Mouse (Mus musculus): Measurements from ENCODE around the gene Gm5580.
"Not testable (repeated sequence)": the region's sequence is repeated elsewhere in the genome, so short reads cannot be mapped to it uniquely, and the experiment has no call there.

The Gm5580 gene

DNA sequence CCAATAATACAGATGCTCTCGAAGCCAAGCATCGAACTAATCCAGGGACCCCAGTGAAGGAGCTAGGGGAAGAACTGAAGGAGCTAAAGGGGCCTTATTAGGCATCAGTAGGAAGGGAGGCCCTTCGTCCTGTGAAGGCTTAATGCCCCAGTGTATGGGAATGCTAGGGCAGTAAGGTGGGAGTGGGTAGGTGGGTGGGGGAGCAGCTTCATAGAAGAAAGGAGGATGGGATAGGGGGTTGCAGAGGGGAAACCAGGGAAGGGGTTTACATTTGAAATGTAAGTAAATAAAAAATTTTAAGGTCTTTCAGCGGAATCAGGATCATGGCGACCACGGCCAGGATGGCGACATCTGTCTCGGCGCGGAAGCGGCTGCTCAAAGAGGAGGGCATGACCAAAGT is at the start of gene Gm5580:
Gene Gm5580, plus strand, starts transcription at position 301 of the 400 bp plus-strand sequence.
- DNase-seq = not testable (repeated sequence)

DNA sequence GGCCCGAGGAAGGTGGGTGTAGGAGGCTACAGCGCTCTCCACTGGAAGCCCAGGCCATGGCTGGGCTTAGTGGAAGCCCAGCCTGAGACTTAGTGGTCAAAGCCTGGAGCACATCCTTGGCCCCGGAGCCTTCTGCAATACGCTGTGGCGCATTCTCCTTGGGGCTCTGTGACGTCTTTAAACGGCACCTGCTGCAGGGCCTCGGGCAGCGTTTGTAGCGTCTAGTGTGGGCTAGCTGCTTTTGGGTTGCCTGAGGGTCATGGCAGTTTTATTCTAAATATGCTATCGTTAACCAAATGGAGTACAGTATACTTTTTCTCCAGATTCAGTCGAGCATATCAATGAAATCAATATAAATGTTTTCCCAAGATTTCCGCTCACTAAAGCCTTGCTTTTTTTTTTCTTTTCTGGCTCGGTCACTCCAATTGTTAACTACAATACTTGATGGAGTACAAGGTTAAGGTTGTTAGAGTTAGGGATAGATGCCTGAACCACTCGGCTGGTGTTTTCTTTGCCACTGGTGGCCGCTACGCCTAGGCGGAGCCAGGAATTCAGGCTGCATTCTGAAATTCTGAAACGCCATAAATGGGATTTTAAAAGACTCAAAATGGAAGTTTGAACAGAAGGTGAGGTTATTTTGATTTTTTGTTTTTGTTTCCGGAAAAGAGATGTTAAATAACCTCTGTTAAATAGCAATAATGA is 44.5 kb upstream of the Gm5580 start, which contains the start of gene Olfr212:
Gene Olfr212, plus strand, starts transcription at position 215 of the 702 bp plus-strand sequence.
- DNase-seq = not testable (repeated sequence)

DNA sequence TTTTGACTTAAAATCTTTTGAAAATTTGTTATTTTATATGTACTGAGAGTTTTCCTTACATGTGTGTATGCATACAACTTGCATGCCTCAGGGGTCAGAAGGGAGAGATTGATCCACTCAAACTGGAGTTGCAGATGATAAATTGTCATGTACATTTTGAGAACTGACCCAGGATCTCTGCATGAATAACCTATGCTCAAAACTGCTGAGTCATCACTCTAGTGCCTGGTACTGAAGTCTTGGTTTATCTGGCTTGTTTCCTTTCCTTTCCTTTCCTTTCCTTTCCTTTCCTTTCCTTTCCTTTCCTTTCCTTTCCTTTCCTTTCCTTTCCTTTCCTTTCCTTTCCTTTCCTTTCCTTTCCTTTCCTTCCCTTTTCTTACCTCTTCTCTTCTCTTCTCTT is 36.1 kb upstream of the Gm5580 start:
- no peak for DNase-seq

DNA sequence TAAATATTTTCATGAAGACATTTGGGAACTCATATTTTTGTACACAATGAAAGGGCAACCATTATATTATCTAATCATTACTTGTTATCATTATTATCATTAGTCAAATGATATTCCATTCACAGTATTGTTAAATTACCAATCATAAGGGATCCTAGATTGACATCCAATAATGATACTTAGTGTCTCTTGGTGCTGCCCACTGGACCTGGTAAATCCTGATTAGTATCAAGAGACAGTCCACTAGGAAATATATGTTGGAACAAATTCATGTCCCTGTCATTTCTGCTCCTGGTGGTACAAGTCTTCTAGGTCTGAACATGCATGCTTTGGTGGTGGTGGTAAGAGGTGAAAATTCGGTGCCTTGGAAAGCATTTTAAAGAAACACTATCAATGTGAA is 12.8 kb upstream of the Gm5580 start, which contains the start of gene Olfr213:
Gene Olfr213, plus strand, starts transcription at position 301 of the 400 bp plus-strand sequence.
- no peak for DNase-seq

DNA sequence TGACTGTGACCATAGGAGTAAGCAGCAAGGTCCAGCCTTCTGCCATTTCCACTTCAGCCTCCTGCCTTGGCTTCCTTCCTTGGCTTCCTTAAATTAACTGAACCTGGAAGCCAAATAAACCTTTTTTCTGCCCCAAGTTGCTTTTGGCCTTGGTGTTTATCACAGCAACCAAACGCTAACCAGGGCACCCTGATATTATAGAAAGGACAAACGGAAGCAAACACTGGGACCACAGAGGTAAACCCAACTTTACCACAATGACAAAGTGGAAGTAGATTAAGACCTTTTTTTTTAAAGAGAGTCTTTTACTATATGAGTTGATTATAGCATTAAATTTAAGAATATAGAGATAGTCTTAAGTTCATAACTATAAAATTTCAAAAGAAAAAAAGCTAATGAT is 8.4 kb upstream of the Gm5580 start:
- DNase-seq = no peak

DNA sequence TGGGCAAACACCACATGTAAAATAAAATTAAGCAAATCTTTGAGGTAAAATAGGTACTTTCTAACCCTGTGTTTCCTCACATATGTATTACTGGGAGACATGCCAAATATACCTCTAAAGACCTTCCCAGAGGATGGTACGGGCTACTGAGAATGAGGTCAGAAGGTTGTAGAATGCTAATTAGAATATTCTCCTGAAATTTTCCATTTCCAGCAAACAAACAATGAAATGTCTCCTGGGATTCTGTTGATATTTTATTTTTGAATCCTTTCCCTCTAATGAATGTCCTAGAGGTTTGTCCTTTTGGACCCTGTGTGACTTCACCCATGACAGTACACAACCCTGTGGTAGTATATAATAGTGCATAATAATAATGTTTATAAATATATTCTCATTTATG is 3.0 kb downstream of the Gm5580 start, which contains the start of gene Olfr214:
Gene Olfr214, plus strand, starts transcription at position 301 of the 400 bp plus-strand sequence.
- no peak for DNase-seq

DNA sequence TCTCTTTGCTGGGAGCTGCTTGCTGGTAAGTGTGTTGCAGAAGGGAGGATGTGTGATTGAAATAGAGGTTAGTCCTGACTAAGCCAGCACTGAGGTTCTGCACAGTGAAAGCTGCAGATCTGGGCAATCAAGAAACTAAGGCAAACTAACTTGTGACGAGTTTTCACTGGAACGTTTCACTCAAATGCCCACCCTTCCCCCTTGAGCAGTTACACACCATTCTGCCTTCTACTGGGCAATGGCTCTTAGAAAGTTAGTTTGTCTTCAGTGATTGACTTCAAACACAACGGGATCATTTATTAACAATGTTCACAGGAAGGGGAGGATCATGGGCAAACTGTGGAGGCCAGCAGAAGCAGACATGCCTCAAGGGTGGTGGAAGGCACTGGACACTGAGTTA is 4.0 kb downstream of the Gm5580 start:
- no peak for DNase-seq

DNA sequence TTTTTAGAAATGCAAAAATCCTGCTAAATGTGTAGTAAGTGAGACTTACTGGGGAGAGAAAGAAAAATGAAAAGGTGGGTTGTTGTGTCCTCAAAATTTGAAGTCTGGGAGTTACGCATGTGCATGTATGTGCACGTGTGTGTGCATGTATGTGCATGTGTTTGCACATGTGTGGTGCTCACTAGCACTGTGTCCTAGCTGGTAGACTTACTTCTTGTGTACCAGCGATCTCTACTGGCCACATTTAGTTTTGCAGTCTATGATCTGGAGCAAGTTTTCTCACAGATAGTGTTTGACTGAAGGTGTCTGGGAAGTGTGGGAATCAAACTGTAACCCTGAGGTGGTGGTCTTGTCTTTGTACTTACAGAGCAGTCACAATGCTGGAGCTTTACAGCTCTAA is 18.9 kb downstream of the Gm5580 start:
- peak; percentile 60 for DNase-seq

DNA sequence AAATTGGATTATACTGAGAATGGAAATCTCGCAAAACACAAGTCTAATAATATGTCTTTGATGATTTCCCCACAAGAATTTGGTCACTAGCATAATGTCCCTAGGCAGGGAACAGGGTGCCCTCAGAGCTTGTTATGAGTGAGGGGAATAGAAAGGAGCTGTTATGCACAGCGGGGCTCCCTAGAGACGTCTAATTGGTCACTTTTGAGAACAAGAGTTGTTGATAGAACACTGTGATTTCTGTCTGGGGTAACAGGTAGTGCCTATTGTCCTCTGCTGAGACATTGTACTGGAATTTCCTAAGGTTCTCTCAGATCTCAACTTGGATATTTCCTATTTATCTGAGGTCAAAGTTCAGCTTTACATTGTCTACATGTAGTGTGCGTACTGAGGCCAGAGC is 33.2 kb downstream of the Gm5580 start, which contains the start of gene Olfr215:
Gene Olfr215, minus strand, starts transcription at position 101 of the 400 bp plus-strand sequence.
- DNase-seq = no peak

DNA sequence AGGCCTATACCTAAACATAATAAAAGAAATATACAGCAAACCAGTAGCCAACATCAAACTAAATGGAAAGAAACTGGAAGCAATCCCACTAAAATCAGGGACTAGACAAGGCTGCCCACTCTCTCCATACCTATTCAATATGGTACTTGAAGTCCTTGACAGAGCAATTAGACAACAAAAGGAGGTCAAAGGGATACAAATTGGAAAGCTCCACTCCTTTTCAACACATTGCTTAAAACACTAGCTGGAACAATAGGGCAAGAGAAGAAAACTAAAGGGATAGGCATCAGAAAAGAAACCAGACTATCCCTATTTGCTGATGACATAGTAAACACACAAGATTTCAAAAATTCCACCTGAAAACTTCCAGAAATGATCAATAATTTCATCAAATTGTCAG is 50.0 kb downstream of the Gm5580 start:
- not testable (repeated sequence) for DNase-seq

Data from lung, postnatal 36 days (tissue).